Mouse (Mus musculus) telencephalon, adult 2 months (tissue): ENCODE results near the gene Arid1b.

Experiments
- DNase-seq: peaks from one replicate; pipeline ENCODE4 v3.0.0-alpha.2; 2011; ENCODE audit warnings: low read depth, low spot score

Arid1b gene

GRCm38 (mm10) chr17:5153461-5153860 lies 159.3 kb downstream of the Arid1b start:
- DNase-seq: no peak

- no peak for DNase-seq
Measured at GRCm38 (mm10) chr17:5154322-5154721, 160.2 kb downstream of the Arid1b start.

GRCm38 (mm10) chr17:5157609-5158008 lies 163.5 kb downstream of the Arid1b start:
- no peak for DNase-seq

DNA sequence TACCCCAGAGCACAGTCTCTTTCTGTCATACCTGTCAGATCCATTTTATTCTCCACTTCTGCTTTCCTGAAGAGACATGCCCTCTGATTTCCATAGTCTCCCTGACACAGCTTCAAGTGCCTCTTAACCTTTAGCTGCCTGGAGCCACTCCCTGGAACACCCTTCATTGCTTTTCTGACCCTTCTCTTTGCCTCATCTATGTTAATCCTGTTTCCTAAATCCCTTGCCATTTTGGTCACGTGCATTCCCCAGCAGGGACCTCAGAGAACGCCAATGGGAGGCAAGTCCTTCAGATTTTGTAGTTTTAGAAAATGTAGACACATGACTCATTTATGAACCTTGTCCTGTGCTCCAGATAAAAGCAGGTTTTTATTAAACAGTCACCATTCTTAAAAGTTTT lies 168.4 kb downstream of the Arid1b start:
- DNase-seq: no peak

GRCm38 (mm10) chr17:5163251-5163826 lies 169.2 kb downstream of the Arid1b start:
- DNase-seq: no peak

GRCm38 (mm10) chr17:5164794-5165193 lies 170.7 kb downstream of the Arid1b start:
- no peak for DNase-seq

DNA sequence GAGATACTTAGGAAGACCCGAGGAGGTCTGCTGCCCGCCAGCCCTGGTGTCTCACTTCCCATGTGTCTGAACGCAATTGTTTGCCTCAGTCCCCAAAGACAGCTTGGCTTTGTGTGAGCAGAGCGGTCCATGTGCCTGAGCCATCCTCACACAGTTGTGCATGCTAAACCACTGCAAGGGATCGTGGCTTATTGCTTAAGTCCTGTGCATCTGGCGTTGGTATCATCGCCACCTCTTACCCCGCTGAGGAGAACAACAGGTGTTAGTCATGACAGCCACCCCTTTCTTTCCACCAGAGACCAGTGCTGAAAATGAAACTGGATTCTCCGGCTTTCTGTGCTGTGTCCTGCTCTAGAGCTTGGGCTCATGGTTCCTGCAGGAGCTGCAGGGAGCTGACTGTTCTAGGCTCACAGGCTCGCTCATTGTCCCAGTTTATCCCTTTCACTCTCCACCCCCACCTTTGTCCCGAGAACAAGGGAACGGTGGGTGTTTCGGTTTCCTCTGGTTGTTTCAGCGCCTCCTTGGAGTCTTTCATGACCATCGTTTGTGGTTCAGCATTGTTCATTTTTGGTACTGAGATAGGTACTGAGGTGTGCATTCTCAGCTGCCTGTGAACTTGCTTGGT lies 171.2 kb downstream of the Arid1b start:
- DNase-seq: no peak

GRCm38 (mm10) chr17:5166175-5166574 lies 172.0 kb downstream of the Arid1b start:
- DNase-seq: no peak

GRCm38 (mm10) chr17:5168046-5168445 lies 173.9 kb downstream of the Arid1b start:
- DNase-seq: no peak

DNA sequence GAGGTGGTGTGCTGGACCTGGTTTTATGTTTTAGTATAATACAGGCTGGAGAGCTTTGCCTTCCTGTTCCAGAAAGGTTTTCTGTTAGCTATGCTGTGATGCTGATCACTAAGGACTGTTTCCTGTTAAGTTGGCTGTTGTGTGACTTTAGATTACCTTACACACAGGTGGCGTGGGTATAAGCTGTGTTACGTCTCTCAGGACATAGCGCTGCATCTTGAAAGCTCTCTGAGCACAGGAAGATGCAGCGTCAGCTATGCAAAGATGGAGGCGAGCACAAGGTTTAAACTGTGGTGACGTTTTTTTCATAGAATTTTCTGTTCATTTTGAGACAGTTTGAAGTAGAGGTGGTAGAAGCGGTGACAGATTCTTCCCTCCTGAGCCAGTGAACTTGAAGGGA lies 174.5 kb downstream of the Arid1b start:
- no peak for DNase-seq

- DNase-seq: no peak
Measured at GRCm38 (mm10) chr17:5170321-5170720, 176.2 kb downstream of the Arid1b start.

- DNase-seq: no peak
Measured at GRCm38 (mm10) chr17:5171467-5171866, 177.3 kb downstream of the Arid1b start.

GRCm38 (mm10) chr17:5174426-5175020 lies 180.4 kb downstream of the Arid1b start:
- no peak for DNase-seq

DNA sequence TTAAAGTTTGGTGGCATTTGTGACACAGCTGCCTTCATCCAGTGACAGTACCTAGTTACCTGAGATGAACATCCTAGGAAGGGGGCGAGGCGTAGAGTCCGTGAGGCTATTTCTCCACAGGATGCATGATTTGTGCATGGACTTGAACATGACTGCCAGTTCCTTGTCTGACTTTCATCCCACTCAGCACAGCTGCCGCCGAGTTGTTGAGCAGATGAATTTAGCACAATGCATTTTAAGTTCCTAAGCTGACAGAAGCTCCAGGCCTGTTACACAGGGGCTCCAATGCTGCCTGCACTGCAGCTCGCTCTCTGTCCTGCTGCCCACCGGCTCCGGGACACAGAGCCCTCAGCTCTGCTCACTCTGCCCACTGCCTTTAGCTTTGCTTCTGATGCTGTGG lies 181.4 kb downstream of the Arid1b start:
- peak; percentile 60 for DNase-seq

DNA sequence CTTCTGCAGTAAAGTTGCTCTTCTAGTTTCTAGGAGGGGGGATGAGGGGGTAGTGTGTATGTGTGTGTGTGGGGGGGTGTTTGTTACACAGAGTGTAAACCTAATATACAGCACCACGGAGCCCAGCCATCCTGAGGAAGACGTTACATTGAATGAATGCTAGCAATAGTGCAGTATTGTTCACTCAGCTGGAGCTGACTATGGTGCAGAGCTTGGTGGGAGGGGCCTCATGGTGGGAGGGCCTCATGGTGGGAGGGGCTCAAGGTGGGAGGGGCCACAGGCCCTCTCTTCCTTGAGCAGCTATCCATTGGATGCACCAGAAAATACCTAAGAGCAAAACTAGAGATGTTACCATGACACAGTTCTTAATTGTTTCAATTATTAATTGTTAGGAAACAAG lies 182.2 kb downstream of the Arid1b start:
- no peak for DNase-seq

GRCm38 (mm10) chr17:5178534-5178933 lies 184.4 kb downstream of the Arid1b start:
- DNase-seq: no peak

- no peak for DNase-seq
Measured at GRCm38 (mm10) chr17:5179004-5179403, 184.9 kb downstream of the Arid1b start.

DNA sequence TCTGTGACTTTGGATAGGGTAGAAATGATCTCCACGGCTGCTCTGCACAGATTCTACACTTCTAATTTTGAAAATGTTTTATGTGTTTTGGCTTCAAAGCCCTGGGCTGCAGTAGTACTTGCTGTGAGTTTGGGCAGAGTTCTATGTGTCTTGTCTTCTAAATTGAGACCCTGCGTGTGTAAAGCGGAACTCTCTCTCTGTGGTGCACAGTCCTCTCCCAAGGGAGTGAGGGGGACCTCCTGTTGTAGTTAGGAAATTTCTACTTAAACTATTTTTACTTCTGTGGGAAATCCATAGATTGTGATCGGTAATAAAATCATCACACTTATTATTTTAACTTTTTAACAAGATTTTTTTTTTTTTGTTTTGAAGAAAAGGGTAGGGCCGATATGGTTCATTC lies 185.3 kb downstream of the Arid1b start:
- no peak for DNase-seq

- DNase-seq: no peak
Measured at GRCm38 (mm10) chr17:5179925-5180525, 185.9 kb downstream of the Arid1b start.

DNA sequence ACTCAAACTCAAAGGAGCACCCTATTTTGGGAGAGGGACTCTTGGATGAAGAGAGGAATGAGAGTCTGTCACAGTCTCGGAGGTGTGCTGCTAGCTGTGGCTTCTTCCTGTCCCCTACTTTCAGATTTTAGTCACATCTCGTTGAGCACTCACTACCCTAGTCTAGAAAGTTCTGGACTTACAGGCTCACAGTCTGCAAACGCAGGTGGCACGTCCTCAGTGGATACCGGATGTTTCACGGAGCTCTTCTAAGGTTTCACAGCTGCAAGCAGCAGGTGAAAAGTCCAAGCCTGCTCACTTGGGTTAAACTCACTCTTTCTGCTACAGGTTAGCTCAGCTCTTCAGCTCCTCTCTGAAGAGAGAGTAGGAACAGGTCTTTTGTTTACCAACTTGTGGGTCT lies 186.8 kb downstream of the Arid1b start:
- no peak for DNase-seq

- no peak for DNase-seq
Measured at GRCm38 (mm10) chr17:5182493-5182892, 188.4 kb downstream of the Arid1b start.

- DNase-seq: no peak
Measured at GRCm38 (mm10) chr17:5185501-5185900, 191.4 kb downstream of the Arid1b start.

- no peak for DNase-seq
Measured at GRCm38 (mm10) chr17:5187546-5187945, 193.4 kb downstream of the Arid1b start.
